Mouse (Mus musculus) stomach, postnatal 0 days (tissue): Measurements from ENCODE around the gene Pnrc1. TPM values are rescaled to one million over a fixed set of nuclear protein-coding genes. Genes with fewer than 3 reads are reported as not detected.

ENCODE experiments used
- ATAC-seq: fragments of 200-750 bp; cut with Nextera tagmentation; 2 replicates; pipeline ENCODE4 v1.8.0; 2017; ENCODE audit not compliant: low FRiP score, low TSS enrichment
- DNase-seq: peaks from one replicate; pipeline ENCODE4 v3.0.0-alpha.2; 2016; ENCODE audit warnings: low spot score
- H3K27ac ChIP-seq: fragments of 300-500 bp; sonication (generic); replicated peaks from 2 replicates; pipeline ENCODE4 v1.5.1; 2014; ENCODE audit warnings: mild to moderate bottlenecking, control low read depth
- H3K27me3 ChIP-seq: fragments of 300-500 bp; sonication (generic); 2 replicates; pipeline ENCODE4 v1.6.1; 2014; ENCODE audit warnings: low read length; ENCODE audit not compliant: control insufficient read depth, insufficient read depth
- H3K36me3 ChIP-seq: fragments of 300-500 bp; sonication (generic); 2 replicates; pipeline ENCODE4 v1.6.1; 2014; ENCODE audit warnings: low read length, mixed read lengths; ENCODE audit not compliant: control insufficient read depth, insufficient read depth
- H3K4me1 ChIP-seq: fragments of 300-500 bp; sonication (generic); replicated peaks from 2 replicates; pipeline ENCODE4 v1.6.1; 2014; ENCODE audit warnings: antibody characterized with exemption; ENCODE audit not compliant: control insufficient read depth, insufficient read depth
- H3K4me2 ChIP-seq: fragments of 300-500 bp; sonication (generic); replicated peaks from 2 replicates; pipeline ENCODE4 v1.6.1; 2014; ENCODE audit warnings: low read depth, mild to moderate bottlenecking, control low read depth, moderate library complexity
- H3K4me3 ChIP-seq: fragments of 300-500 bp; sonication (generic); 2 replicates; pipeline ENCODE4 v1.5.1; 2014; ENCODE audit warnings: low read depth, low read length, control low read depth
- H3K9ac ChIP-seq: fragments of 300-500 bp; sonication (generic); 2 replicates; pipeline ENCODE4 v1.6.1; 2014; ENCODE audit warnings: mild to moderate bottlenecking, low read length, control low read depth, mixed read lengths
- H3K9me3 ChIP-seq: fragments of 300-500 bp; sonication (generic); 2 replicates; pipeline ENCODE4 v1.6.1; 2016; ENCODE audit warnings: low read length; ENCODE audit not compliant: control insufficient read depth
- CTCF ChIP-seq: IDR thresholded peaks from 2 replicates; pipeline ENCODE4 v1.5.1; 2016; ENCODE audit warnings: antibody characterized with exemption, low read depth, mild to moderate bottlenecking, moderate library complexity
- EP300 ChIP-seq: optimal IDR thresholded peaks from 2 replicates; pipeline ENCODE3; 2016; ENCODE audit warnings: antibody characterized with exemption
- WGBS: fragments of 180-500 bp; shearing (Covaris S2); extraction: QIAGEN DNeasy Blood & Tissue Kit; methylation state at CpG from one replicate; pipeline ENCODE4 v1.1.7; 2014; 5-methylcytosine and 5-hydroxymethylcytosine counted together
- polyA plus RNA-seq: library from polyadenylated mRNA; unstranded; fragments of >200 nt; fragmentation: Nextera tagmentation; extraction: Ambion mirVana; gene quantifications from 2 replicates; pipeline ENCODE4 v1.2.1, GENCODE M21; 2015

Gene Pnrc1
- polyA plus RNA-seq, 1 experiment from 2014 or later, result 69.3 TPM

DNA sequence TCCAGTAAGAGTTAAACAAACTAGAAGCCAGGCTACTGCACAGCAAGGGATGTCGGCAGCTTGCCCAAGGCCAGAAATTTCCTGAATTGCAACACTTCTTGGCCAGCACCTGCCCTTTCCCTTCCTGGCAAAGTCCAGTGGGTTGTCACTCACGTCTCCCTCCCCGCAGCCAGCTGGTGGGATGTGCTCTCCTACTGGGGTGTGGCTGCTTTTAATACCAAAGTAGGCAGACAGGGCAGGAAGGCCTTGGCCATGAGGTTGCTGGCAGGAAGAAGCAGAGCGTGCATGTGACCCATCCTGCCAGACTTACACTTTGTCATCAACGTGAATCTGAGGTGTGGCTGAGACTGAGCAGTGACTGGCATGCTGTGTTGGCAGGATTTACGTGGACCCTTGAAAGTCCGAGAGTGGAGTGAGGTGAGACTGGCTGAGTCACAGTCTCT, 28.6 kb downstream of the Pnrc1 start:
- Histone ChIP-seq H3K36me3 (no peaks in the 10 kb centered on the region), H3K27me3 (no peaks in the 10 kb centered on the region), H3K4me1 (no peaks in the 10 kb centered on the region), H3K4me3 (no peak overlapping the region), H3K4me2 (peak overlapping the region; percentile 1; the same call in 1 of the 2 replicates), H3K27ac (peak overlapping the region; percentile 82), H3K9me3 (no peaks in the 10 kb centered on the region), H3K9ac (no peak overlapping the region)
- 15% methylated on average over 7 of the region's 7 CpGs for WGBS
- ATAC-seq (peak; percentile 98), DNase-seq (peak; percentile 93)
- TF ChIP-seq CTCF, result peak; percentile 44
- TF ChIP-seq EP300, result no peak

DNA sequence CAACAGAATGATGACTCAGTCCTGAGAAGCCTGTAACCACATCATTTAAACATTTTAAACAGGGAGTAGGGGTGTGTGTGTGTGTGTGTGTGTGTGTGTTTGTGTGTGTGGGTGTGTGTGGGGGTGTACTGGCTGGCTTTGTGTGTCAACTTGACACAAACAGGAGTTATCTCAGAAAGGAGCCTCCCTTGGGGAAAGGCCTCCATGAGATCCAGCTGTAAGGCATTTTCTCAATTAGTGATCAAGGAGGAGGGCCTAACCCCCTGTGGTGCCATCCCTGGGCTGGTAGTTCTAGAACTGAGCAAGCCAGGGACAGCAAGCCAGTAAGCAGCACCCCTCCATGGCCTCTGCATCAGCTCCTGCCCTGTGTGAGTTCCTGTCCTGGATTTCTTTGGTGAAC, 29.7 kb downstream of the Pnrc1 start:
- ATAC-seq, result no peak

DNA sequence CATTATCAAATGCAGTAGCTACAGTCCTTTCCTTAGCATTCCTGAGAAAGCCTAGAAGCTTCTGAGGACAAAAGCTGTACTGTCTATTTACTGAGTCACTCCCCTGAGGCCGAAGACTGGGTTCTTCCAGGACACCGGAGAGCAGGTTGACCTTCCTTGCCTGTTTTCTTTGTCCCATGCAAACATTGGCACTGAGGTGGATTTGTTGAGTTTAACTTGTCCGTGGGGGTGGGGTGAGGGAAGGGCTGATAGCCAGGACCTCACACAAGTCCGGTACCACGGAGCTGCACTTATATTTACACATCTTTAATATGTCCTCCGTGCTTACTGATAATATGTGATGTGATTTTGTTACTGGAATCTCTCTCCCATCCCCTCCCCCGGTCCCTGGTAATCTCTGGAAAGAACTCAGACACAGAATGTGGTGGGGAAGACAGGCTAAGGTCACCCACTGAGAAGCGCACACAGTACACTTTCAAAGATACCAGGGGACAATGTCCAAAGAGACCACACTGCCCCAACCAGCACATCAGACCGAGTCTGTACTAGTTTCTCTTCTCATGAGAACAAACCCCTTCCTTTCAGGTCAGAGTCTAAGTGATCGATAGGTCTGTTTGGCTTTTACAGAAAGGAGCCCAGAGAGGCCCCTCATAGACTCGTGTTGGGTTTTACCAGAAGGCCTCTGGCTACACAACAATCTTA, 32.5 kb downstream of the Pnrc1 start:
- Histone ChIP-seq H3K4me3 (no peak overlapping the region), H3K27me3 (no peaks in the 10 kb centered on the region), H3K9me3 (no peaks in the 10 kb centered on the region), H3K27ac (no peak overlapping the region), H3K9ac (no peak overlapping the region), H3K36me3 (no peaks in the 10 kb centered on the region), H3K4me1 (no peaks in the 10 kb centered on the region), H3K4me2 (no peak overlapping the region)
- 41% methylated on average over 11 of the region's 11 CpGs for WGBS
- TF ChIP-seq CTCF (no peak), EP300 (no peak)
- ATAC-seq (peak; percentile 14; the same call in 1 of the 2 replicates), DNase-seq (peak; percentile 65)

More for the DNA sequence above, 29.7 kb downstream of the Pnrc1 start:
- H3K36me3 ChIP-seq, result no peaks in the 10 kb centered on the region
- H3K9ac ChIP-seq, result no peak overlapping the region
- H3K9me3 ChIP-seq, result no peaks in the 10 kb centered on the region
- DNase-seq, result no peak
- no peak overlapping the region for H3K4me3 ChIP-seq
- no peak for TF ChIP-seq EP300
- TF ChIP-seq CTCF, result no peak
- no peak overlapping the region for H3K4me2 ChIP-seq
- no peaks in the 10 kb centered on the region for H3K4me1 ChIP-seq
- no peak overlapping the region for H3K27ac ChIP-seq
- no peaks in the 10 kb centered on the region for H3K27me3 ChIP-seq

DNA sequence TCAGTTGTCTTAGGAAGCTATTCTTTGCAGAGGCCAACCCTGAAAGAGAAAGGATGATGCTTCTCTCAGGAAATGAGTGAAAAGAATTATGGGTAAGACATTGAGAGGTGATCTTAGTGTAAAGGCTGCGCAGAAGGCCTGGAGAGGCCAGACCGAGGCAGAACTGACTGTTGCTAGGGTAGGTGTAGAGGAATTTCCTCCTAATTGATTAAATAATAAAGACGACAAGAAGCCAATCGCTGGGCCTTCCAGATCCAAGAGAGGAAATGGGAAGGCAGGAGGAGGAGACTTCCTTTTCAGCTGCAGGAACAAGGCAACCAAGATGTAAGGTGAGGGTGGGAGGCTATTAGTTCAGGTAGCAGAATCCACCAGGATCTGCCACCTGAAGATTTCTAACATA, 35.3 kb downstream of the Pnrc1 start:
- H3K4me2 ChIP-seq, result no peak overlapping the region
- H3K27ac ChIP-seq, result no peak overlapping the region
- H3K4me3 ChIP-seq, result no peak overlapping the region
- H3K27me3 ChIP-seq, result no peaks in the 10 kb centered on the region
- no peaks in the 10 kb centered on the region for H3K4me1 ChIP-seq
- H3K9me3 ChIP-seq, result no peaks in the 10 kb centered on the region
- ATAC-seq (no peak), DNase-seq (no peak)
- H3K36me3 ChIP-seq, result no peaks in the 10 kb centered on the region
- TF ChIP-seq CTCF (no peak), EP300 (no peak)
- WGBS, result 87% methylated on average over 4 of the region's 4 CpGs
- no peak overlapping the region for H3K9ac ChIP-seq

DNA sequence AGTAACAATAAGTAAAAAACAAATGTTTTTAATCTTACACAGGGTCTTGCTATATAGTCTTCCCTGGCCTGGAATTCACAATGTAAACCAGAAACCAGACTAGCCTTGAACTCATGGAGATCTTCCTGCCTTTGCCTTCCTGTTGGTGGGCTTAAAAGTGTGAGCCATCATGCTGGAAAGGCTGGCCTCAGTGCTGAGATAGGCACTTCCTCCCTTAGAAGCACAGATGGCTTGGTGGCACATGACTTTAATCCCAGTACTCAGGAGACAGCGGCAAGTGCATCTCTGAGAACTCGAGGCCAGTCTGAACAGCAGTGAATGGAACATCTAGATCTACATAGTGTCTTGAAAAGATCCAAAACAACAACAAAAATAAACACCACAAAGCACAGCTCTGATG, 39.1 kb downstream of the Pnrc1 start:
- ATAC-seq, result no peak
- Histone ChIP-seq H3K27ac (no peak overlapping the region), H3K9ac (no peak overlapping the region), H3K27me3 (no peaks in the 10 kb centered on the region), H3K4me2 (no peak overlapping the region), H3K36me3 (peaks cover 2% of the 10 kb centered on the region), H3K4me1 (no peaks in the 10 kb centered on the region), H3K9me3 (no peaks in the 10 kb centered on the region), H3K4me3 (no peak overlapping the region)
- DNase-seq, result no peak
- 81% methylated on average over 2 of the region's 2 CpGs for WGBS
- TF ChIP-seq CTCF (no peak), EP300 (no peak)

DNA sequence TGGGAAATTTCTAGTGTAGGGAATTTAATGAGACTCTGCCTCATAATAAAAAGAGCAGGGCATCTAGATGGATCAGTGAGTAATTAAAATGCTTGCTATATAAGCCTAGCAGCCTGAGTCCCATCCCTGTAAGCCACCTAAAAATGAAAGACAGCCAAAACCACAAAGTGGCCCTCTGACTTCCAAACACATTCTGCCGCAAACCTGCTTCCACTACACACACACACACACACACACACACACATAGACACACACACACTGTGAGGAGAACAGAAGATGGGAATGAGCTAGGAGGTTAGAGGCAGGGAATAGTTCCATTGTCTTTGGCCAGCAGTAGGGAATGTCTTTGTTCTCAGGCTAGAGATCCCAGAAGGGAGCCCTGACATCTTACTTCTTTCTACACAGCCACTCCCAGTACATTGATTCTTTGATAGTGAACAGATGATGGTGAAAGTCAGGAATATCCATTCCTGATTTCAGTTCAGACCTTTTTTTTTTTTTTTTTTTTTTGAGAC, 40.2 kb downstream of the Pnrc1 start:
- WGBS, result 94% methylated on average over 1 of the region's 1 CpGs
- no peak overlapping the region for H3K4me3 ChIP-seq
- H3K27ac ChIP-seq, result no peak overlapping the region
- no peaks in the 10 kb centered on the region for H3K4me1 ChIP-seq
- no peak overlapping the region for H3K9ac ChIP-seq
- H3K4me2 ChIP-seq, result no peak overlapping the region
- TF ChIP-seq EP300, result no peak
- TF ChIP-seq CTCF, result no peak
- H3K27me3 ChIP-seq, result no peaks in the 10 kb centered on the region
- ATAC-seq (no peak), DNase-seq (no peak)
- H3K9me3 ChIP-seq, result no peaks in the 10 kb centered on the region
- H3K36me3 ChIP-seq, result peaks cover 3% of the 10 kb centered on the region
